ENCODE assay signal across 8 mouse cellular contexts in genomic region chr17:63849151-63849550, GRCm38 (mm10). TPM values are rescaled to one million over a fixed set of nuclear protein-coding genes. Genes with fewer than 3 reads are reported as not detected.
DNase-seq lines count a peak whose midpoint lies in the region; ATAC-seq and TF ChIP-seq lines count a peak whose summit lies in the region.

No protein-coding gene starts in this region.

- no peak for TF ChIP-seq CTCF in lung, adult 2 months (IDR thresholded peaks at IDR 0.05; ENCODE audit: insufficient read depth, low read length)

- H3K9me3 ChIP-seq in embryonic facial prominence, embryonic 15.5 days (replicated peaks), result no peaks in the 10 kb centered on the region
- H3K9me3 ChIP-seq in intestine, embryonic 16.5 days (ENCODE audit: control insufficient read depth, low read length), result no peaks in the 10 kb centered on the region
- no peaks in the 10 kb centered on the region for H3K9me3 ChIP-seq in neural tube, embryonic 12.5 days

- WGBS in lung, adult 2 months, result 4% methylated on average over 6 of the region's 6 CpGs
- WGBS in embryonic facial prominence, embryonic 15.5 days, result 6% methylated on average over 6 of the region's 6 CpGs
- 2% methylated on average over 6 of the region's 6 CpGs for WGBS in intestine, embryonic 16.5 days
- WGBS in neural tube, embryonic 12.5 days, result 8% methylated on average over 6 of the region's 6 CpGs

- DNase-seq in lung, adult 2 months, result no peak
- DNase-seq in lung, postnatal 4 days, result no peak
- DNase-seq in testis, postnatal 10 days (ENCODE audit: low spot score), result no peak
- DNase-seq in urinary bladder, postnatal 10 days (ENCODE audit: low spot score), result no peak
- DNase-seq in spleen, postnatal 36 days (ENCODE audit: low spot score in 2 of 2), result no peak

- no peak for TF ChIP-seq POLR2A in lung, adult 2 months (IDR thresholded peaks at IDR 0.05; ENCODE audit: borderline replicate concordance, extremely low read depth, low read depth, low read length)

- H3K4me1 ChIP-seq in lung, adult 2 months (ENCODE audit: control insufficient read depth, insufficient read depth, low read length), result peaks cover 2% of the 10 kb centered on the region; the same call in 1 of the 2 replicates
- H3K4me1 ChIP-seq in embryonic facial prominence, embryonic 15.5 days, result no peaks in the 10 kb centered on the region
- H3K4me1 ChIP-seq in intestine, embryonic 16.5 days (ENCODE audit: control insufficient read depth, insufficient read depth, low read length), result no peaks in the 10 kb centered on the region
- H3K4me1 ChIP-seq in neural tube, embryonic 12.5 days, result no peaks in the 10 kb centered on the region

- peak overlapping the region; percentile 68 for H3K9ac ChIP-seq in embryonic facial prominence, embryonic 15.5 days
- peak overlapping the region; percentile 83 for H3K9ac ChIP-seq in intestine, embryonic 16.5 days (ENCODE audit: low read depth, low read length)
- peak overlapping the region; percentile 64 for H3K9ac ChIP-seq in neural tube, embryonic 12.5 days

- H3K4me3 ChIP-seq in lung, adult 2 months (replicated peaks; ENCODE audit: extremely low read depth, low read depth, low read length), result peak overlapping the region; percentile 62
- H3K4me3 ChIP-seq in embryonic facial prominence, embryonic 15.5 days (replicated peaks), result peak overlapping the region; percentile 72
- peak overlapping the region; percentile 73 for H3K4me3 ChIP-seq in intestine, embryonic 16.5 days (ENCODE audit: low read length)
- H3K4me3 ChIP-seq in neural tube, embryonic 12.5 days, result peak overlapping the region; percentile 63

- no peak for ATAC-seq in embryonic facial prominence, embryonic 15.5 days (ENCODE audit: insufficient number of reproducible peaks, low FRiP score, low TSS enrichment, low read depth)
- peak; percentile 58 for ATAC-seq in intestine, embryonic 16.5 days
- peak; percentile 68 for ATAC-seq in neural tube, embryonic 12.5 days (ENCODE audit: low FRiP score, low read depth)

- H3K27ac ChIP-seq in embryonic facial prominence, embryonic 15.5 days (replicated peaks), result peak overlapping the region; percentile 58; the same call in 1 of the 2 replicates
- peak overlapping the region; percentile 71; the same call in 1 of the 2 replicates for H3K27ac ChIP-seq in intestine, embryonic 16.5 days (ENCODE audit: low read length)
- no peak overlapping the region for H3K27ac ChIP-seq in neural tube, embryonic 12.5 days

- H3K4me2 ChIP-seq in embryonic facial prominence, embryonic 15.5 days (replicated peaks), result peak overlapping the region; percentile 69
- peak overlapping the region; percentile 63 for H3K4me2 ChIP-seq in intestine, embryonic 16.5 days (ENCODE audit: low read depth, low read length)
- H3K4me2 ChIP-seq in neural tube, embryonic 12.5 days (replicated peaks), result peak overlapping the region; percentile 65

- H3K36me3 ChIP-seq in embryonic facial prominence, embryonic 15.5 days, result no peaks in the 10 kb centered on the region
- H3K36me3 ChIP-seq in intestine, embryonic 16.5 days (ENCODE audit: control insufficient read depth, insufficient read depth, low read length), result no peaks in the 10 kb centered on the region
- no peaks in the 10 kb centered on the region for H3K36me3 ChIP-seq in neural tube, embryonic 12.5 days

- H3K27me3 ChIP-seq in embryonic facial prominence, embryonic 15.5 days, result no peaks in the 10 kb centered on the region
- H3K27me3 ChIP-seq in intestine, embryonic 16.5 days (replicated peaks; ENCODE audit: control insufficient read depth, insufficient read depth, low read length), result no peaks in the 10 kb centered on the region
- no peaks in the 10 kb centered on the region for H3K27me3 ChIP-seq in neural tube, embryonic 12.5 days (replicated peaks)

RNA-seq across cellular contexts. Expression of gene Fer, which starts 13.7 kb away (rescaled TPM):
- 2.0 and 4.3 TPM in 2 replicates for polyA plus RNA-seq in lung, adult 2 months (2012; rRNA removed)
- polyA plus RNA-seq in embryonic facial prominence, embryonic 15.5 days (2015; fragmentation: Nextera tagmentation; extraction: Ambion mirVana), result 31.5 and 33.3 TPM in 2 replicates
- 20.7 and 20.9 TPM in 2 replicates for polyA plus RNA-seq in intestine, embryonic 16.5 days (2015; fragmentation: Nextera tagmentation; extraction: Ambion mirVana)
- 30.8 and 32.7 TPM in 2 replicates for polyA plus RNA-seq in neural tube, embryonic 12.5 days (2016; fragmentation: Nextera tagmentation; extraction: Ambion mirVana)

RNA-seq across cellular contexts. Expression of gene A930002H24Rik, which starts 14.4 kb away (rescaled TPM):
- 2.0 and 2.5 TPM in 2 replicates for polyA plus RNA-seq in lung, adult 2 months (2012; rRNA removed)
- 1.9 and 3.3 TPM in 2 replicates for polyA plus RNA-seq in embryonic facial prominence, embryonic 15.5 days (2015; fragmentation: Nextera tagmentation; extraction: Ambion mirVana)
- polyA plus RNA-seq in intestine, embryonic 16.5 days (2015; fragmentation: Nextera tagmentation; extraction: Ambion mirVana), result 2.0 and 2.9 TPM in 2 replicates
- polyA plus RNA-seq in neural tube, embryonic 12.5 days (2016; fragmentation: Nextera tagmentation; extraction: Ambion mirVana), result 2.5 and 3.6 TPM in 2 replicates
